Mouse (Mus musculus) cerebellum, postnatal 4 days (tissue): ENCODE measurements at regions not wholly inside any gene's neighbourhood (a gene's known extent, or its start where the extent isn't known, plus 50 kb on each side); places are given as distances from the start of the nearest gene placed in this dataset.

Experiments used
- DNase-seq, 2 experiments: peaks; one replicate each; pipeline ENCODE4 v3.0.0; 2022; ENCODE audit warnings: low spot score in 2 of 2, mixed read lengths in 1 of 2

- no peak for DNase-seq
Measured at GRCm38 (mm10) chr1:67359824-67360223, 237.0 kb downstream of the Cps1 start.

GRCm38 (mm10) chr1:67366038-67366437 lies 243.2 kb downstream of the Cps1 start:
- no peak for DNase-seq

- DNase-seq, result no peak
Measured at GRCm38 (mm10) chr1:67366485-67366884, 243.7 kb downstream of the Cps1 start.

GRCm38 (mm10) chr1:67382366-67382765 lies 259.5 kb downstream of the Cps1 start:
- no peak for DNase-seq

- DNase-seq, result no peak
Measured at GRCm38 (mm10) chr1:67385377-67385776, 262.6 kb downstream of the Cps1 start.

GRCm38 (mm10) chr1:67386877-67387276 lies 264.1 kb downstream of the Cps1 start:
- DNase-seq, result no peak

- peak in 1 of 2 experiments; percentile 14 for DNase-seq
Measured at GRCm38 (mm10) chr1:67397757-67398446, 275.1 kb downstream of the Cps1 start.

GRCm38 (mm10) chr1:67409531-67409930 lies 286.7 kb downstream of the Cps1 start:
- DNase-seq, result no peak

GRCm38 (mm10) chr1:67417196-67417595 lies 294.4 kb downstream of the Cps1 start:
- no peak for DNase-seq

- DNase-seq, result no peak
Measured at GRCm38 (mm10) chr1:67428398-67428797, 305.6 kb downstream of the Cps1 start.

- DNase-seq, result no peak
Measured at GRCm38 (mm10) chr1:67450831-67451230, 328.0 kb downstream of the Cps1 start.

GRCm38 (mm10) chr1:67464203-67464602 lies 341.4 kb downstream of the Cps1 start:
- no peak for DNase-seq

- no peak for DNase-seq
Measured at GRCm38 (mm10) chr1:67465527-67465926, 342.7 kb downstream of the Cps1 start.

- no peak for DNase-seq
Measured at GRCm38 (mm10) chr1:67477006-67477405, 354.2 kb downstream of the Cps1 start.

- no peak for DNase-seq
Measured at GRCm38 (mm10) chr1:67477966-67478365, 355.1 kb downstream of the Cps1 start.

- DNase-seq, result no peak
Measured at GRCm38 (mm10) chr1:67481974-67482373, 359.1 kb downstream of the Cps1 start.

- DNase-seq, result no peak
Measured at GRCm38 (mm10) chr1:67504140-67504539, 381.3 kb downstream of the Cps1 start.

GRCm38 (mm10) chr1:67505746-67506145 lies 382.9 kb downstream of the Cps1 start:
- no peak for DNase-seq

GRCm38 (mm10) chr1:67518295-67518694 lies 395.5 kb downstream of the Cps1 start:
- no peak for DNase-seq

GRCm38 (mm10) chr1:67558728-67559127 lies 435.9 kb downstream of the Cps1 start:
- no peak for DNase-seq

GRCm38 (mm10) chr1:67559179-67559578 lies 436.4 kb downstream of the Cps1 start:
- DNase-seq, result no peak

- no peak for DNase-seq
Measured at GRCm38 (mm10) chr1:67571616-67572015, 448.8 kb downstream of the Cps1 start.

- DNase-seq, result no peak
Measured at GRCm38 (mm10) chr1:67579732-67580131, 456.9 kb downstream of the Cps1 start.
